Mouse (Mus musculus) heart, embryonic 11.5 days (tissue): ENCODE results near the gene Katnbl1. TPM values are rescaled to one million over a fixed set of nuclear protein-coding genes. Genes with fewer than 3 reads are reported as not detected.

Experiments used
- ATAC-seq: fragments of 200-750 bp; cut with Nextera tagmentation; replicated peaks from 2 replicates; pipeline ENCODE4 v1.8.0; 2017; ENCODE audit warnings: moderate library complexity; ENCODE audit not compliant: insufficient number of reproducible peaks, low FRiP score, low TSS enrichment
- H3K27ac ChIP-seq: fragments of 300-500 bp; sonication (generic); 2 replicates; pipeline ENCODE4 v1.5.1; 2014; ENCODE audit warnings: mild to moderate bottlenecking, low read depth, low read length
- H3K27me3 ChIP-seq: fragments of 300-500 bp; sonication (generic); 2 replicates; pipeline ENCODE4 v1.6.1; 2014; ENCODE audit warnings: mild to moderate bottlenecking, low read length, mixed read lengths; ENCODE audit not compliant: control insufficient read depth, insufficient read depth
- H3K36me3 ChIP-seq: fragments of 300-500 bp; sonication (generic); 2 replicates; pipeline ENCODE4 v1.6.1; 2014; ENCODE audit warnings: mild to moderate bottlenecking, low read length, moderate library complexity, mixed read lengths; ENCODE audit not compliant: control insufficient read depth, insufficient read depth
- H3K4me1 ChIP-seq: fragments of 300-500 bp; sonication (generic); 2 replicates; pipeline ENCODE4 v1.6.1; 2014; ENCODE audit warnings: low read length; ENCODE audit not compliant: control insufficient read depth, insufficient read depth
- H3K4me2 ChIP-seq: fragments of 300-500 bp; sonication (generic); 2 replicates; pipeline ENCODE4 v1.6.1; 2014; ENCODE audit warnings: mild to moderate bottlenecking, moderate library complexity
- H3K4me3 ChIP-seq: fragments of 300-500 bp; sonication (generic); 2 replicates; pipeline ENCODE4 v1.5.1; 2014; ENCODE audit warnings: low read depth, low read length
- H3K9ac ChIP-seq: fragments of 300-500 bp; sonication (generic); 2 replicates; pipeline ENCODE4 v1.6.1; 2014; ENCODE audit warnings: mild to moderate bottlenecking, low read depth, low read length, moderate library complexity
- H3K9me3 ChIP-seq: fragments of 300-500 bp; sonication (generic); replicated peaks from 2 replicates; pipeline ENCODE4 v1.6.1; 2016; ENCODE audit warnings: low read length; ENCODE audit not compliant: control insufficient read depth
- WGBS: fragments of 180-500 bp; shearing (Covaris S2); extraction: QIAGEN DNeasy Blood & Tissue Kit; methylation state at CpG from one replicate; pipeline ENCODE4 v1.1.7; 2014; ENCODE audit not compliant: insufficient replicate concordance; 5-methylcytosine and 5-hydroxymethylcytosine counted together
- polyA plus RNA-seq: library from polyadenylated mRNA; unstranded; fragments of >200 nt; fragmentation: Nextera tagmentation; extraction: Ambion mirVana; gene quantifications from 2 replicates; pipeline ENCODE4 v1.2.1, GENCODE M21; 2014

The Katnbl1 gene
- 30.8 and 35.0 TPM in 2 replicates for polyA plus RNA-seq

DNA sequence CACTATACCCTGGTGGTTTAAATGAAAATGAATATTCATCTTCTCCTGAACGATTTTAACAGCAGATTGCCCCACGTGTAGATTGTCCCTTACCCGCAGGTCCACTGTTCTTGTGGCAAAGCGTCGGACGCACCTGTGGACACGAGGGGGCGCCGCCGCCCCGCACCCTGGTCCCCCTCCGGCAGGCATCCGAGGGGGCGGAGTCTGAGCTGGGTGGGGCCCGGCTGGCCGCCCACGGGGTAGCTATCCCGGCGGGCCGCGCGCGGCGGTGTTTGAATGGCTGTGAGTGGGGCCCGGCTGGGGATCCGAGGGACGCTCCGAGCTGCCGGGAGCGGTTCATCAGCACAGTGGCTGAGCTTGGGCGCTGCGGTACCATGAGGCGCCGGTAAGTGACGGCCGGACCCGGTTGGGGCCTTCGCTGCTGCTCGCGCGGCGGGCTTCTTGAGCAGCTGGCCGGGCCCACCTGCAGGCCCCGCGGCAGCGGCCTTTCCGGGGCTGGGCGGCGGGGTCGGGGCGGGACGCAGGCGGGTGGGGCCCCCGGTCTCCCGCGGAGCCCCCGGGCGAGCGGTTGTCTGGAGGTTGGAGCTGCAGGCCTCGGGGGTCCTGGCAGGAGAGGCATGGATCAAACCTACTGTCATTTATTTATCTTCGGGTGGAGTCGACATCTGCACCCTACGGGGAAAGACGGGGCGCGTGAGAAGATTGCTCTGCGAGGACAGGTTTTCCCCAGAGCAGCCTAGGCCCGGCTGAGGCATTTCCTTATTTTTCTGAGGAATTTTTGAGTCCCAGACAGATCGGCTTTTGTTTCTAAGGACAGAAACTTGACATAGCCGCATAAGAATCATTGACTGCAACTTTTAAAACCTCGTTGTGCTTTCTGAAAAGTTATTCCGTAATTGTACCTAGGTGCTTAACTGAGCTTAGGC, at the start of gene Katnbl1:
Katnbl1 (plus strand) TSS at position 239 of the 926 bp plus-strand sequence.
- Histone ChIP-seq H3K27me3 (no peaks in the 10 kb centered on the region), H3K27ac (peak within 1 kb of the TSS; percentile 87), H3K9me3 (no peaks in the 10 kb centered on the region), H3K4me2 (peak within 1 kb of the TSS; percentile 85), H3K36me3 (no peaks in the 10 kb centered on the region), H3K4me1 (peaks cover 10% of the 10 kb centered on the region), H3K9ac (peak within 1 kb of the TSS; percentile 98), H3K4me3 (peak within 1 kb of the TSS; percentile 93)
- WGBS: under 1% methylated on average over 72 of the region's 72 CpGs
- peak; percentile 97 for ATAC-seq

DNA sequence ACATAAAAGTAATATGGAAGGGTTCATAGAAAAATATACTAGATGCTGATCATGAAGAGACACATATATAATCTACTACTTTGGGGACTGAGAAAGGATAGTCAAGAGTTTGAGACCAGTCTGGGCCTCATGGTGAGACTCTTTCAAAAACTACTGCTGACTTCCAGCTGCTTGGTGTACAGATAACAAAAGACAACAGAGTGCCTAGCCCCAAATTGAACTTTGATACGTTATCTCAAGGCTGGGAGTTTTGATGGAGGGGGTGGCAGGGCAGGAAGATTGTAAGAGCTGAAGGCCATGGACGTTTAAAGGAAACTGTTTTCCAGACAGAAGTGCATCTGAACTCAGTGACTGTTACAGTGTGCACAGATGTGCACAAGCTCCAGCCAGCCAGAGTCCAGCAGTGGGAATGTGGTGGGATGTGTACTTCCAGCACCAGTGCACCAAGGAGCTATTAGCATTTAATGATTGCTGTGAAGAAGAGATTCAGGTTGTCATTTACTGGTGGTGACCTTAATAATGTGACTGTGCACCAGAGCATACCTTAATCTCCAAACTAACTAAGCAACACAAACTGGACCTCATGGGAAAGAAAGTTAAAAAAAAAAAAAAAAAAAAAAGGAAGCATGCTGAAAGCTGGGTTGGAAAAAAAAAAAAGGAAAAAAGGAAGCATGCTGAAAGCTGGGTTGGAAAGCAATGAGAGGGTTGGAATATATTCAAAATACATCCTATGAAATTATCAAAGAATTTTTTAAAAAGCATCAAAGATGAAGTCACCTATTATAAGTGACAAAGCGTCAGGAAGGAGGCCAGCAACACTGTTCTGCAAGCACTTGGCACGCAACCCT, 46.7 kb upstream of the Katnbl1 start:
- no peak; the same call in 1 of the 2 replicates for ATAC-seq
- H3K27me3 ChIP-seq: no peaks in the 10 kb centered on the region
- no peak overlapping the region for H3K4me3 ChIP-seq
- H3K4me1 ChIP-seq: peaks cover 7% of the 10 kb centered on the region
- H3K9me3 ChIP-seq: no peaks in the 10 kb centered on the region
- no peaks in the 10 kb centered on the region for H3K36me3 ChIP-seq
- H3K27ac ChIP-seq: 0 out of 2 replicates have a peak overlapping the region, but pooled peaks have one; percentile 29
- peak overlapping the region; percentile 14; the same call in 1 of the 2 replicates for H3K4me2 ChIP-seq
- WGBS: 49% methylated on average over 4 of the region's 4 CpGs
- H3K9ac ChIP-seq: no peak overlapping the region

DNA sequence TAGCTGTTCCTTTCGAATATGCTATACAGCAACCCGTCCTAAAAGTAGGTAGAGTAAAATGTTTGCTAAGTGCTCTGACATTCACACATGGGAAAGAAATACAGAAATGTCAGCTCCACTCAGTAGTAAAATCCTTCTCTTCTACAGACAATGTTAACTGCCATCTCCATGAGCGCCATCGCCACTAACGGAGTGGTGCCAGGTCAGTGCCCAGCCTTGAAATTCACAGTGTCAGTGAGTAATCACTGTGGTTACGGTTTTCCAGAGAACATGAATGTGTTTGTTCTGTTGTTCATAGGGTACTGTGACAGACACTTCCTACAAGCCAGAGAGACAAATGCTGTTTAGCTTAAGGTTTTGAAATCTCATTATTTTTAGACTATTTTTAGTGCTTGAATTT, 41.8 kb upstream of the Katnbl1 start:
- peaks cover 5% of the 10 kb centered on the region; the same call in 1 of the 2 replicates for H3K36me3 ChIP-seq
- H3K4me3 ChIP-seq: no peak overlapping the region
- H3K27me3 ChIP-seq: no peaks in the 10 kb centered on the region
- H3K4me2 ChIP-seq: no peak overlapping the region
- no peak overlapping the region for H3K9ac ChIP-seq
- no peak for ATAC-seq
- peaks cover 1% of the 10 kb centered on the region for H3K4me1 ChIP-seq
- H3K27ac ChIP-seq: no peak overlapping the region
- 93% methylated on average over 6 of the region's 6 CpGs for whole genome bisulfite sequencing
- H3K9me3 ChIP-seq: no peaks in the 10 kb centered on the region

DNA sequence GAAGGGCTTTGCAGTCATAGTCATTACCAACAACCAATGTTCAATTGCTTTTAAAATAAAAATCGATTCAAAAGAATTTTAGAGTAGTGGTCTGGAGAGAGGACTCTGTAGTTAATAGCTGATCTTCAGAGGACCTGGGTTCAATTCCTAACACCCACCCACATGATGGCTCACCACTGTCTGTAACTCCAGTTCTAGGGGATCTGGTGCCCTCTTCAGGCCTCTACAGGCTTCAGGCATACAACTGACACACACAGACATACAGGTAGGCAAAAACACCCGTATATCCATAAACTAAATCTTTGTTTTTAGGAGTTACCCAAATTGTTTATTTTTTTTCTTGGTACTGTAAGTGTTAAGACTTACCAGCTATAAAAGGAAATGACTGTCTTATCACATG, 39.3 kb upstream of the Katnbl1 start:
- ATAC-seq: no peak
- H3K9me3 ChIP-seq: no peaks in the 10 kb centered on the region

DNA sequence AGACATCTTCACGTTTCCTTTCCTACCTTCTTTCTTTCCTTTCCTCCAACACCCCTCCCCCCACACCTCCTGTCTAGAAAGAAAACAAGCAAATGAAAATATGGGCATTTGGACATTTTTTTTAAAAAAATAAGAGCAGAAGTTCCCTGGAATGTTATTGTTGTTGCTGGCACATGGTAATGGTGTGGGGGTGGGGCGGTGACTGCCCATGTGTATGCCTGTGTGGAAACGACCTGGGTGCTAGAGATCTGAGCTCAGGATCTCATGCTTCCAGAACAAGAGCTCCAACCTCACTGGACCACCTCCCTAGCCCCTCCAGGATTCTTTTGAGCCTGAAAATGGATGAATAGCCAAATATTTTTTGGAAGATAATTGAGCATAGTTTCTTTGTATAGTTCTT, 37.9 kb upstream of the Katnbl1 start:
- Histone ChIP-seq H3K9me3 (no peaks in the 10 kb centered on the region), H3K36me3 (peaks cover 5% of the 10 kb centered on the region; the same call in 1 of the 2 replicates), H3K9ac (no peak overlapping the region), H3K4me3 (no peak overlapping the region), H3K27ac (no peak overlapping the region), H3K4me1 (no peaks in the 10 kb centered on the region), H3K4me2 (no peak overlapping the region), H3K27me3 (no peaks in the 10 kb centered on the region)
- no peak for ATAC-seq
- 68% methylated on average over 3 of the region's 3 CpGs for WGBS

More for the DNA sequence above, 39.3 kb upstream of the Katnbl1 start:
- Histone ChIP-seq H3K27me3 (no peaks in the 10 kb centered on the region), H3K9ac (no peak overlapping the region), H3K4me3 (no peak overlapping the region), H3K4me2 (no peak overlapping the region), H3K36me3 (peaks cover 5% of the 10 kb centered on the region; the same call in 1 of the 2 replicates), H3K27ac (no peak overlapping the region), H3K4me1 (no peaks in the 10 kb centered on the region)
- WGBS: 84% methylated on average over 2 of the region's 2 CpGs

DNA sequence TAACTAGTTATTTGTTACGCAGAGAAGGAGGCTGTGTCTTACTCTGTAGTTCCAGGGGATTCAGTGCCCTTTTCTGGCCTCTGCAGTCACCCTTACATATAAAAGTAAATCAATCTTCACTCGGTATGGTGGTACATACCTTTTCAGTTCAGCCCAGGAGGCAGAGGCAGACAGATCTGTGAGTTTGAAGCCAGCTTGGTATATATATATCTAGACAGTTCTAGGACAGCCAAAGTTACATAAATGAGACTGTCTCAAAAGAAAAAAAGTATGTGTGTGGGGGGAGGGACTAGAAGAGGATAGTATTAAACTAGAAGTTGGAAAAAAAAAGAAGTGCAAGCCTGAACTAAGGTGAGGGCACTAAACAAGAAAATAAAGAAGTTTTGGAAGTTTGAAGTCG, 30.8 kb upstream of the Katnbl1 start:
- no peak for ATAC-seq
- no peaks in the 10 kb centered on the region for H3K4me1 ChIP-seq
- H3K27ac ChIP-seq: no peak overlapping the region
- no peak overlapping the region for H3K9ac ChIP-seq
- 85% methylated on average over 3 of the region's 3 CpGs for WGBS
- no peaks in the 10 kb centered on the region for H3K27me3 ChIP-seq
- no peaks in the 10 kb centered on the region for H3K9me3 ChIP-seq
- peaks cover 10% of the 10 kb centered on the region; the same call in 1 of the 2 replicates for H3K36me3 ChIP-seq
- H3K4me2 ChIP-seq: no peak overlapping the region
- H3K4me3 ChIP-seq: no peak overlapping the region

DNA sequence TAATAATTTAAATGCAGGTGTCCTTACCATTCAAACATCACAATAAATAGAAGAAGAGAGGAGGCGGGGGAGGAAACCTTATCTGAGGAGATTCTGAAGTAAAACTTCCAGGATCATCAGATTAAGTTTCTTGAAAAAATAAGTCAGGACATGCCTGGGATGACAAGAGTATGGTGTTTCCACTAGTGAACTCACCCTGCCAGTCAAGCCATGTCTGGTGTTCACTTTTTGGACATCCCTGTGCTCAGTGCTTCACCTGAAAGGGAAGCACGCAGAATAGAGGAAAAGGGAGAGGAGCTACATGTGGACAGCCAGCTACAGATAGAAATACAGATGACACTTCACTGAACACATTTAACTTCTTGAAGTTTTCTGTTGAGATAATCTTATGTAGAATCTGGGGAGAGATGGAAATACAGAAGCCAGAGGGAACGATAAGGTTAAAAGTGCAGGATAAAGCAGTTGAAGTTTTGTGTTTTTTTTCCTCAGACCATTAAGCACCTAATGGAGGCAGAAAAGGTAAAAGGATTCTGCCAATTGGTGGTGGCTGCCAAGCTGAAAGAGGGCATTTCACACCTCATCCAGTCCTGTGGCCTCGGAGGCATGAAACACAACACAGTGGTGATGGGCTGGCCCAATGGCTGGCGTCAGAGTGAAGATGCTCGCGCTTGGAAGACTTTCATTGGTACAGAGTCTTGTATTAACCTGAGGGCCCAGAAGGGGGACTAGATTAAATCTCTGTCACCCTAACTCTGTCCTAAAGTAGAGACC, 25.1 kb upstream of the Katnbl1 start:
- no peaks in the 10 kb centered on the region for H3K27me3 ChIP-seq
- no peak overlapping the region for H3K4me2 ChIP-seq
- no peak overlapping the region for H3K4me3 ChIP-seq
- whole genome bisulfite sequencing: 85% methylated on average over 7 of the region's 7 CpGs
- no peak overlapping the region for H3K9ac ChIP-seq
- no peak for ATAC-seq
- H3K27ac ChIP-seq: no peak overlapping the region
- H3K4me1 ChIP-seq: no peaks in the 10 kb centered on the region
- peaks cover 27% of the 10 kb centered on the region for H3K36me3 ChIP-seq
- no peaks in the 10 kb centered on the region for H3K9me3 ChIP-seq

DNA sequence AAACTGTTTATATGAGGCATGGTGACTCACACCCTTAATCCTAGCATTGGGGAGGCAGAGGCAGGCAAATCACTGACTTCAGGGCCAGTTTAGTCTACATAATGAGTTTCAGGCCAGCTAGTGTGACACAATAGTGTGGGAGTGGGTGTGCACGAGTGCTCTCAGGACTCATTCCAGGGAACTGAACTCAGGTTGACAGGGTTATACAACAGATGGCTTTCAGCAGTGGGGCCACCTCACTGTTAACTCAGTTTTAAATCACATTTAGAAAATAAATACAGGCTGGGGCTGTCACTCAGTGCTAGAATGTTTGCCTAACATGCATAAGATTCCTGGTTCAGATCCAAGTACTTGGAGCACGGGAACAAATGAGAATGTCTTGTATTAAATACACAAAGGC, 19.4 kb upstream of the Katnbl1 start:
- WGBS: 82% methylated on average over 2 of the region's 2 CpGs
- Histone ChIP-seq H3K36me3 (peaks cover 41% of the 10 kb centered on the region), H3K4me2 (no peak overlapping the region), H3K27me3 (no peaks in the 10 kb centered on the region), H3K9me3 (no peaks in the 10 kb centered on the region), H3K27ac (no peak overlapping the region), H3K9ac (no peak overlapping the region), H3K4me1 (no peaks in the 10 kb centered on the region), H3K4me3 (no peak overlapping the region)
- no peak for ATAC-seq
